Mouse (Mus musculus) forebrain, embryonic 14.5 days (tissue): ENCODE measurements around the gene Cers6. TPM values are rescaled to one million over a fixed set of nuclear protein-coding genes. Genes with fewer than 3 reads are reported as not detected.

Source experiments
- ATAC-seq: fragments of 200-750 bp; cut with Nextera tagmentation; 2 replicates; pipeline ENCODE4 v1.8.0; 2017; ENCODE audit warnings: mild to moderate bottlenecking, moderate library complexity
- DNase-seq: peaks from one replicate; pipeline ENCODE4 v3.0.0-alpha.2; 2015; ENCODE audit warnings: low spot score
- H3K27ac ChIP-seq: fragments of 300-500 bp; sonication (generic); 2 replicates; pipeline ENCODE4 v1.5.1; 2014; ENCODE audit warnings: low read depth, mild to moderate bottlenecking, control low read depth, low read length, moderate library complexity
- H3K27me3 ChIP-seq: fragments of 300-500 bp; sonication (generic); replicated peaks from 2 replicates; pipeline ENCODE4 v1.6.1; 2014; ENCODE audit warnings: low read length, control low read depth, mixed read lengths; ENCODE audit not compliant: control insufficient read depth, insufficient read depth
- H3K36me3 ChIP-seq: fragments of 300-500 bp; sonication (generic); 2 replicates; pipeline ENCODE4 v1.6.1; 2014; ENCODE audit warnings: low read length, control low read depth; ENCODE audit not compliant: control insufficient read depth, insufficient read depth
- H3K4me1 ChIP-seq: fragments of 300-500 bp; sonication (generic); 2 replicates; pipeline ENCODE4 v1.6.1; 2014; ENCODE audit warnings: antibody characterized with exemption, low read length, control low read depth; ENCODE audit not compliant: control insufficient read depth, insufficient read depth
- H3K4me2 ChIP-seq: fragments of 300-500 bp; sonication (generic); 2 replicates; pipeline ENCODE4 v1.6.1; 2014; ENCODE audit warnings: mild to moderate bottlenecking, control low read depth, low read length
- H3K4me3 ChIP-seq: fragments of 300-500 bp; sonication (generic); 2 replicates; pipeline ENCODE4 v1.5.1; 2014; ENCODE audit warnings: low read depth, low read length, control low read depth
- H3K9ac ChIP-seq: fragments of 300-500 bp; sonication (generic); 2 replicates; pipeline ENCODE4 v1.6.1; 2014; ENCODE audit warnings: mild to moderate bottlenecking, low read length, control low read depth, moderate library complexity
- H3K9me3 ChIP-seq: fragments of 300-500 bp; sonication (generic); replicated peaks from 2 replicates; pipeline ENCODE4 v1.6.1; 2016; ENCODE audit warnings: low read length, control low read depth, mixed read lengths; ENCODE audit not compliant: control insufficient read depth
- WGBS: fragments of 180-500 bp; shearing (Covaris S2); extraction: QIAGEN DNeasy Blood & Tissue Kit; methylation state at CpG from one replicate; pipeline ENCODE4 v1.1.7; 2014; 5-methylcytosine and 5-hydroxymethylcytosine counted together
- polyA plus RNA-seq: library from polyadenylated mRNA; unstranded; fragments of >200 nt; fragmentation: Nextera tagmentation; extraction: Ambion mirVana; gene quantifications from 2 replicates; pipeline ENCODE4 v1.2.1, GENCODE M21; 2014

The Cers6 gene
- polyA plus RNA-seq, 1 experiment from 2014 or later: 57.3 TPM

GRCm38 (mm10) chr2:68994441-68994840 is 133.2 kb downstream of the Cers6 start:
- ATAC-seq: peak; percentile 26; the same call in 1 of the 2 replicates
- peak; percentile 71 for DNase-seq
- Histone ChIP-seq H3K4me1 (no peaks in the 10 kb centered on the region; the same call in 1 of the 2 replicates), H3K4me2 (no peak overlapping the region), H3K9me3 (no peaks in the 10 kb centered on the region), H3K27me3 (no peaks in the 10 kb centered on the region), H3K27ac (no peak overlapping the region), H3K36me3 (no peaks in the 10 kb centered on the region), H3K9ac (no peak overlapping the region), H3K4me3 (no peak overlapping the region)

- H3K9ac ChIP-seq: no peak overlapping the region
- no peaks in the 10 kb centered on the region; the same call in 1 of the 2 replicates for H3K4me1 ChIP-seq
- no peak overlapping the region for H3K4me2 ChIP-seq
- H3K27me3 ChIP-seq: no peaks in the 10 kb centered on the region
- H3K9me3 ChIP-seq: no peaks in the 10 kb centered on the region
- no peak for ATAC-seq
- no peak overlapping the region for H3K27ac ChIP-seq
- H3K36me3 ChIP-seq: no peaks in the 10 kb centered on the region
- no peak for DNase-seq
- no peak overlapping the region for H3K4me3 ChIP-seq
Observed at GRCm38 (mm10) chr2:68995723-68996122, 134.5 kb downstream of the Cers6 start.

GRCm38 (mm10) chr2:68996268-68996667 is 135.0 kb downstream of the Cers6 start:
- DNase-seq: no peak
- no peaks in the 10 kb centered on the region for H3K27me3 ChIP-seq
- H3K4me2 ChIP-seq: no peak overlapping the region
- H3K4me1 ChIP-seq: no peaks in the 10 kb centered on the region; the same call in 1 of the 2 replicates
- no peaks in the 10 kb centered on the region for H3K9me3 ChIP-seq
- no peak for ATAC-seq
- no peaks in the 10 kb centered on the region for H3K36me3 ChIP-seq
- H3K9ac ChIP-seq: no peak overlapping the region
- WGBS: 79% methylated on average over 1 of the region's 1 CpGs
- H3K27ac ChIP-seq: no peak overlapping the region
- H3K4me3 ChIP-seq: no peak overlapping the region

GRCm38 (mm10) chr2:69004001-69004400 is 142.8 kb downstream of the Cers6 start:
- ATAC-seq (no peak), DNase-seq (peak; percentile 9)
- peaks cover 3% of the 10 kb centered on the region; the same call in 1 of the 2 replicates for H3K4me1 ChIP-seq
- no peak overlapping the region for H3K4me2 ChIP-seq
- H3K36me3 ChIP-seq: no peaks in the 10 kb centered on the region
- no peaks in the 10 kb centered on the region for H3K27me3 ChIP-seq
- H3K27ac ChIP-seq: no peak overlapping the region
- H3K9me3 ChIP-seq: no peaks in the 10 kb centered on the region
- WGBS: 67% methylated on average over 5 of the region's 5 CpGs
- no peak overlapping the region for H3K4me3 ChIP-seq
- H3K9ac ChIP-seq: no peak overlapping the region

GRCm38 (mm10) chr2:69011392-69011791 is 150.2 kb downstream of the Cers6 start:
- 10% methylated on average over 7 of the region's 7 CpGs for WGBS
- DNase-seq (peak; percentile 82), ATAC-seq (peak; percentile 94)
- no peaks in the 10 kb centered on the region for H3K27me3 ChIP-seq
- no peak overlapping the region for H3K9ac ChIP-seq
- no peaks in the 10 kb centered on the region for H3K36me3 ChIP-seq
- no peak overlapping the region for H3K4me3 ChIP-seq
- H3K9me3 ChIP-seq: no peaks in the 10 kb centered on the region
- H3K4me1 ChIP-seq: peaks cover 18% of the 10 kb centered on the region; the same call in 1 of the 2 replicates
- H3K4me2 ChIP-seq: no peak overlapping the region
- H3K27ac ChIP-seq: no peak overlapping the region

GRCm38 (mm10) chr2:69011860-69012259 is 150.6 kb downstream of the Cers6 start:
- H3K4me1 ChIP-seq: peaks cover 18% of the 10 kb centered on the region; the same call in 1 of the 2 replicates
- H3K4me2 ChIP-seq: no peak overlapping the region
- H3K27ac ChIP-seq: peak overlapping the region; percentile 16; the same call in 1 of the 2 replicates
- 63% methylated on average over 2 of the region's 2 CpGs for WGBS
- H3K27me3 ChIP-seq: no peaks in the 10 kb centered on the region
- no peak overlapping the region for H3K4me3 ChIP-seq
- H3K9me3 ChIP-seq: no peaks in the 10 kb centered on the region
- no peak overlapping the region for H3K9ac ChIP-seq
- DNase-seq (no peak), ATAC-seq (peak; percentile 40; the same call in 1 of the 2 replicates)
- H3K36me3 ChIP-seq: no peaks in the 10 kb centered on the region

- Histone ChIP-seq H3K9me3 (no peaks in the 10 kb centered on the region), H3K4me2 (no peak overlapping the region), H3K4me3 (no peak overlapping the region), H3K27ac (no peak overlapping the region), H3K27me3 (no peaks in the 10 kb centered on the region), H3K36me3 (no peaks in the 10 kb centered on the region), H3K9ac (no peak overlapping the region), H3K4me1 (peaks cover 18% of the 10 kb centered on the region; the same call in 1 of the 2 replicates)
- DNase-seq (no peak), ATAC-seq (no peak)
- WGBS: 95% methylated on average over 9 of the region's 9 CpGs
Observed at GRCm38 (mm10) chr2:69014241-69014640, 153.0 kb downstream of the Cers6 start.

GRCm38 (mm10) chr2:69015172-69015724 is 154.0 kb downstream of the Cers6 start:
- no peaks in the 10 kb centered on the region for H3K27me3 ChIP-seq
- no peaks in the 10 kb centered on the region for H3K36me3 ChIP-seq
- H3K4me1 ChIP-seq: peaks cover 18% of the 10 kb centered on the region; the same call in 1 of the 2 replicates
- H3K4me3 ChIP-seq: no peak overlapping the region
- no peak overlapping the region for H3K4me2 ChIP-seq
- 87% methylated on average over 9 of the region's 9 CpGs for WGBS
- no peak overlapping the region for H3K27ac ChIP-seq
- no peak overlapping the region for H3K9ac ChIP-seq
- H3K9me3 ChIP-seq: no peaks in the 10 kb centered on the region
- no peak for DNase-seq
- ATAC-seq: no peak

GRCm38 (mm10) chr2:69015822-69016221 is 154.6 kb downstream of the Cers6 start:
- no peaks in the 10 kb centered on the region for H3K27me3 ChIP-seq
- H3K4me3 ChIP-seq: no peak overlapping the region
- 94% methylated on average over 5 of the region's 5 CpGs for WGBS
- ATAC-seq (no peak), DNase-seq (no peak)
- H3K4me1 ChIP-seq: peaks cover 17% of the 10 kb centered on the region; the same call in 1 of the 2 replicates
- H3K9me3 ChIP-seq: no peaks in the 10 kb centered on the region
- no peaks in the 10 kb centered on the region for H3K36me3 ChIP-seq
- no peak overlapping the region for H3K4me2 ChIP-seq
- no peak overlapping the region for H3K27ac ChIP-seq
- H3K9ac ChIP-seq: no peak overlapping the region
